Mouse (Mus musculus) liver, embryonic 11.5 days (tissue): ENCODE measurements at regions not wholly inside any gene's neighbourhood (a gene's known extent, or its start where the extent isn't known, plus 50 kb on each side); places are given as distances from the start of the nearest gene placed in this dataset.

Source experiments
- ATAC-seq: fragments of 200-750 bp; cut with Nextera tagmentation; replicated peaks from 2 replicates; pipeline ENCODE4 v1.8.0; 2017; ENCODE audit warnings: moderate number of reproducible peaks, mild to moderate bottlenecking, moderate TSS enrichment, moderate library complexity; ENCODE audit not compliant: low FRiP score
- DNase-seq: peaks from one replicate; pipeline ENCODE4 v3.0.0-alpha.2; 2017; ENCODE audit warnings: low spot score
- H3K27ac ChIP-seq: fragments of 300-500 bp; sonication (generic); 2 replicates; pipeline ENCODE4 v1.5.1; 2014; ENCODE audit warnings: mild to moderate bottlenecking, low read depth, low read length, control low read depth
- H3K27me3 ChIP-seq: fragments of 300-500 bp; sonication (generic); replicated peaks from 2 replicates; pipeline ENCODE4 v1.6.1; 2014; ENCODE audit warnings: low read length, mixed read lengths; ENCODE audit not compliant: control insufficient read depth, insufficient read depth
- H3K36me3 ChIP-seq: fragments of 300-500 bp; sonication (generic); 2 replicates; pipeline ENCODE4 v1.6.1; 2014; ENCODE audit warnings: mild to moderate bottlenecking, low read length, moderate library complexity, mixed read lengths; ENCODE audit not compliant: control insufficient read depth, insufficient read depth
- H3K4me1 ChIP-seq: fragments of 300-500 bp; sonication (generic); replicated peaks from 2 replicates; pipeline ENCODE4 v1.6.1; 2014; ENCODE audit warnings: low read length, mixed read lengths; ENCODE audit not compliant: control insufficient read depth, insufficient read depth
- H3K4me2 ChIP-seq: fragments of 300-500 bp; sonication (generic); 2 replicates; pipeline ENCODE4 v1.6.1; 2014; ENCODE audit warnings: mild to moderate bottlenecking, control low read depth, moderate library complexity
- H3K4me3 ChIP-seq: fragments of 300-500 bp; sonication (generic); 2 replicates; pipeline ENCODE4 v1.5.1; 2014; ENCODE audit warnings: low read depth, low read length, control low read depth
- H3K9ac ChIP-seq: fragments of 300-500 bp; sonication (generic); 2 replicates; pipeline ENCODE4 v1.6.1; 2014; ENCODE audit warnings: low read depth, low read length, control low read depth
- H3K9me3 ChIP-seq: fragments of 300-500 bp; sonication (generic); 2 replicates; pipeline ENCODE4 v1.6.1; 2016; ENCODE audit warnings: low read length, inconsistent platforms, mixed read lengths; ENCODE audit not compliant: control insufficient read depth
- WGBS: fragments of 180-500 bp; shearing (Covaris S2); extraction: QIAGEN DNeasy Blood & Tissue Kit; methylation state at CpG from one replicate; pipeline ENCODE4 v1.1.7; 2014; 5-methylcytosine and 5-hydroxymethylcytosine counted together

DNA sequence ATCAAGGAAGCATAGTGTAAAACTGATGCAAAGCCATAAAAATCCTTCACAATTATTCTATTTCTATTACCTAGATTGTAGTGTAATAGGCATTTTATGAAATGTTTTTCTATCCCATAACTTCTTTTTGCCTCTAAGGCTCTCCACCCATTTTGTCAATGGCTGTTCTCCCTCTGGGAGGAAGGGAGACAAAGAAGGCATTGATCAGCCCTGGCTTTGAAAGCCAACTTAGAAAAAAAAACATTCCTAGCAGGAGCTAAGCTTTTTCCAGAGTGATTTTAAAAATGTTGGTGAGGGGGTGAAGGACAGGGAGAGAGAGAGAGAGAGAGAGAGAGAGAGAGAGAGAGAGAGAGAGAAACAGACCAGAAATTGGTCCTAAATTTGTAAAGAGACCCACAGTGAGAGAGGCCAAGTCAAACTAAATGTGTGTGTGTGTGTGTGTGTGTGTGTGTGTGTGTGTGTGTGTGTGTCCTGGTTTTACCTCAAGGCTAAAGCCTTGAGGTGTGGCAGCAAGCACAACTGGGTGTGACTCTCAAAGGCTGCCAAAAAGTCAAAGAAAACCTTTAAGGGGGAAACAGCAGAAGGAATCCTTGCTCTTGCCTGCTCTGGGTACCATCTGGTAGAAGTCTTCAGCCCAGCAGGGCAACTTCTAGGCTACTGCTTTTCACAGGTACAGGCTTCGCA lies 77.0 kb upstream of the Klf12 start:
- Histone ChIP-seq H3K27me3 (no peaks in the 10 kb centered on the region), H3K4me2 (no peak overlapping the region), H3K4me1 (no peaks in the 10 kb centered on the region), H3K9me3 (no peaks in the 10 kb centered on the region), H3K36me3 (no peaks in the 10 kb centered on the region), H3K9ac (no peak overlapping the region), H3K4me3 (no peak overlapping the region), H3K27ac (no peak overlapping the region)
- ATAC-seq (no peak), DNase-seq (no peak)
- 100% methylated on average over 1 of the region's 1 CpGs for WGBS

DNA sequence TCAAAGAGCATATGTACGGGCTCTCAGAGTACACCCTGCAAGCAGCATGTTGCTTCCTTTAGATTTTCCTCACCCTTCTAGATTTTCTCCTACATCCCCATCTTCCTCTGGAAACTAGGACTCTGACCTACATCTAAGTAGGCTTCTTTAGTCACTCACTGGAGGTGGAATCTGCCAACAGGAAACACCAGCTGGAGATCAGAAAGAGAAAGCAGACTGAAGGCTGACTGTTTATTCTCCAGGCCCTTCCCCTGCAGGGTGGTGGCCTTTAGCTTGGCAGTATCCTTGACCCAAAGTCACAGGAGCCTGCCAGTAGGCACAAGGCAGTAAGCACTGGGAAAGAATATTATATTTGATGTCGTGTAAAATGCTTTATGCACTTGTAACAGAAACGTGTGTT lies 75.4 kb upstream of the Klf12 start:
- ATAC-seq = no peak
- 81% methylated on average over 3 of the region's 3 CpGs for WGBS
- no peaks in the 10 kb centered on the region for H3K4me1 ChIP-seq
- H3K9ac ChIP-seq = no peak overlapping the region
- H3K4me3 ChIP-seq = no peak overlapping the region
- no peaks in the 10 kb centered on the region for H3K27me3 ChIP-seq
- DNase-seq = no peak
- H3K4me2 ChIP-seq = no peak overlapping the region
- no peaks in the 10 kb centered on the region for H3K36me3 ChIP-seq
- H3K27ac ChIP-seq = no peak overlapping the region
- no peaks in the 10 kb centered on the region for H3K9me3 ChIP-seq

- no peak for DNase-seq
- ATAC-seq = no peak
- Histone ChIP-seq H3K36me3 (no peaks in the 10 kb centered on the region), H3K27me3 (no peaks in the 10 kb centered on the region), H3K9ac (no peak overlapping the region), H3K9me3 (no peaks in the 10 kb centered on the region), H3K4me2 (no peak overlapping the region), H3K4me1 (no peaks in the 10 kb centered on the region; the same call in 1 of the 2 replicates), H3K27ac (no peak overlapping the region), H3K4me3 (no peak overlapping the region)
- WGBS = 72% methylated on average over 4 of the region's 4 CpGs
Observed at GRCm38 (mm10) chr14:100357131-100357530, 72.7 kb upstream of the Klf12 start.

GRCm38 (mm10) chr14:100353508-100353907 lies 69.0 kb upstream of the Klf12 start:
- H3K27ac ChIP-seq = peak overlapping the region; percentile 58; the same call in 1 of the 2 replicates
- DNase-seq (no peak), ATAC-seq (no peak)
- no peaks in the 10 kb centered on the region for H3K27me3 ChIP-seq
- no peaks in the 10 kb centered on the region for H3K9me3 ChIP-seq
- WGBS = 69% methylated on average over 4 of the region's 4 CpGs
- H3K4me3 ChIP-seq = no peak overlapping the region
- no peak overlapping the region for H3K4me2 ChIP-seq
- H3K36me3 ChIP-seq = no peaks in the 10 kb centered on the region
- H3K4me1 ChIP-seq = no peaks in the 10 kb centered on the region; the same call in 1 of the 2 replicates
- no peak overlapping the region for H3K9ac ChIP-seq

GRCm38 (mm10) chr14:100352961-100353452 lies 68.5 kb upstream of the Klf12 start:
- H3K9me3 ChIP-seq = no peaks in the 10 kb centered on the region
- WGBS = 39% methylated on average over 4 of the region's 4 CpGs
- H3K4me2 ChIP-seq = no peak overlapping the region
- H3K4me1 ChIP-seq = no peaks in the 10 kb centered on the region; the same call in 1 of the 2 replicates
- H3K27me3 ChIP-seq = no peaks in the 10 kb centered on the region
- H3K36me3 ChIP-seq = no peaks in the 10 kb centered on the region
- ATAC-seq = peak; percentile 79
- H3K27ac ChIP-seq = no peak overlapping the region; the same call in 1 of the 2 replicates
- H3K9ac ChIP-seq = no peak overlapping the region
- no peak for DNase-seq
- no peak overlapping the region for H3K4me3 ChIP-seq

DNA sequence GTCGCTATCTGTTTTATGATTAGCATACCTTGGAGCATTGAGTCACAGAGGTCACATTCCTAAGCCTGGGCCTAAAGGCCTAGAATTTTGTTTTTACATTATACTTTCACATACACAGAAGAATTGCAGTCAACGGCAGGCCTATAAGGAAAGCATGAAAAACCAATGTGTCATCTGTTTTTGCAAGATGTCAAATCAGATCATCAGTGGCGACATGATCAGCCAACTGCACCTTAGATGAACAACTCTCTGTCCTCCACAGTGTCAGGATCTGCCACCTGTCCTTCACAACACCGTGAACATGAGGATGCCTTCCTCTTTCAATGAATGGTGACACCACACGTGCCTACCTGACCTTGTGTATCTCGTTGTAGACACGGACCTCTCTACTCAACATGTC lies 66.5 kb upstream of the Klf12 start:
- ATAC-seq = no peak
- H3K27ac ChIP-seq = no peak overlapping the region
- no peak overlapping the region for H3K4me2 ChIP-seq
- H3K36me3 ChIP-seq = no peaks in the 10 kb centered on the region
- 92% methylated on average over 7 of the region's 7 CpGs for WGBS
- H3K4me1 ChIP-seq = no peaks in the 10 kb centered on the region; the same call in 1 of the 2 replicates
- H3K4me3 ChIP-seq = no peak overlapping the region
- no peaks in the 10 kb centered on the region for H3K9me3 ChIP-seq
- H3K9ac ChIP-seq = no peak overlapping the region
- H3K27me3 ChIP-seq = no peaks in the 10 kb centered on the region
- no peak for DNase-seq

GRCm38 (mm10) chr14:100350021-100350790 lies 65.7 kb upstream of the Klf12 start:
- Histone ChIP-seq H3K36me3 (no peaks in the 10 kb centered on the region), H3K4me3 (no peak overlapping the region), H3K9me3 (no peaks in the 10 kb centered on the region), H3K27ac (no peak overlapping the region), H3K9ac (no peak overlapping the region), H3K4me2 (no peak overlapping the region), H3K27me3 (no peaks in the 10 kb centered on the region), H3K4me1 (no peaks in the 10 kb centered on the region; the same call in 1 of the 2 replicates)
- ATAC-seq = no peak
- DNase-seq = no peak
- WGBS = 83% methylated on average over 9 of the region's 9 CpGs

GRCm38 (mm10) chr14:100348336-100349164 lies 64.1 kb upstream of the Klf12 start:
- Histone ChIP-seq H3K4me1 (no peaks in the 10 kb centered on the region), H3K9me3 (no peaks in the 10 kb centered on the region), H3K36me3 (no peaks in the 10 kb centered on the region), H3K27ac (no peak overlapping the region), H3K27me3 (no peaks in the 10 kb centered on the region), H3K9ac (no peak overlapping the region), H3K4me3 (no peak overlapping the region), H3K4me2 (no peak overlapping the region)
- DNase-seq = no peak
- WGBS = 91% methylated on average over 4 of the region's 4 CpGs
- no peak for ATAC-seq
